Mouse (Mus musculus) neural tube, embryonic 11.5 days (tissue): ENCODE measurements around the gene Cep41. TPM values are rescaled to one million over a fixed set of nuclear protein-coding genes. Genes with fewer than 3 reads are reported as not detected.

ENCODE experiments used
- ATAC-seq: fragments of 200-750 bp; cut with Nextera tagmentation; 2 replicates; pipeline ENCODE4 v1.8.0; 2017; ENCODE audit warnings: moderate number of reproducible peaks, mild to moderate bottlenecking, moderate TSS enrichment, moderate library complexity; ENCODE audit not compliant: insufficient read depth, low FRiP score, low TSS enrichment
- DNase-seq: peaks from one replicate; pipeline ENCODE4 v3.0.0-alpha.2; 2015; ENCODE audit warnings: low spot score
- H3K27ac ChIP-seq: fragments of 300-500 bp; sonication (generic); 2 replicates; pipeline ENCODE4 v1.5.1; 2014; ENCODE audit warnings: low read depth, mild to moderate bottlenecking, low read length
- H3K27me3 ChIP-seq: fragments of 300-500 bp; sonication (generic); 2 replicates; pipeline ENCODE4 v1.6.1; 2014; ENCODE audit warnings: mild to moderate bottlenecking, low read length, mixed read lengths; ENCODE audit not compliant: control insufficient read depth, insufficient read depth
- H3K36me3 ChIP-seq: fragments of 300-500 bp; sonication (generic); 2 replicates; pipeline ENCODE4 v1.6.1; 2014; ENCODE audit warnings: mild to moderate bottlenecking, low read length, moderate library complexity, mixed read lengths; ENCODE audit not compliant: control insufficient read depth, insufficient read depth
- H3K4me1 ChIP-seq: fragments of 300-500 bp; sonication (generic); 2 replicates; pipeline ENCODE4 v1.6.1; 2014; ENCODE audit warnings: low read length, mixed read lengths; ENCODE audit not compliant: control insufficient read depth, insufficient read depth
- H3K4me2 ChIP-seq: fragments of 300-500 bp; sonication (generic); 2 replicates; pipeline ENCODE4 v1.6.1; 2014; ENCODE audit warnings: low read depth, mild to moderate bottlenecking, moderate library complexity
- H3K4me3 ChIP-seq: fragments of 300-500 bp; sonication (generic); 2 replicates; pipeline ENCODE4 v1.5.1; 2014; ENCODE audit warnings: low read depth, low read length
- H3K9ac ChIP-seq: fragments of 300-500 bp; sonication (generic); 2 replicates; pipeline ENCODE4 v1.6.1; 2014; ENCODE audit warnings: mild to moderate bottlenecking, low read length
- H3K9me3 ChIP-seq: fragments of 300-500 bp; sonication (generic); 2 replicates; pipeline ENCODE4 v1.6.1; 2016; ENCODE audit warnings: low read length; ENCODE audit not compliant: control insufficient read depth
- WGBS: fragments of 180-500 bp; shearing (Covaris S2); extraction: QIAGEN DNeasy Blood & Tissue Kit; methylation state at CpG from one replicate; pipeline ENCODE4 v1.1.7; 2014; 5-methylcytosine and 5-hydroxymethylcytosine counted together
- polyA plus RNA-seq: library from polyadenylated mRNA; unstranded; fragments of >200 nt; fragmentation: Nextera tagmentation; extraction: Ambion mirVana; gene quantifications from 2 replicates; pipeline ENCODE4 v1.2.1, GENCODE M21; 2014

Gene Cep41
- polyA plus RNA-seq, result 27.3 and 27.9 TPM in 2 replicates

DNA sequence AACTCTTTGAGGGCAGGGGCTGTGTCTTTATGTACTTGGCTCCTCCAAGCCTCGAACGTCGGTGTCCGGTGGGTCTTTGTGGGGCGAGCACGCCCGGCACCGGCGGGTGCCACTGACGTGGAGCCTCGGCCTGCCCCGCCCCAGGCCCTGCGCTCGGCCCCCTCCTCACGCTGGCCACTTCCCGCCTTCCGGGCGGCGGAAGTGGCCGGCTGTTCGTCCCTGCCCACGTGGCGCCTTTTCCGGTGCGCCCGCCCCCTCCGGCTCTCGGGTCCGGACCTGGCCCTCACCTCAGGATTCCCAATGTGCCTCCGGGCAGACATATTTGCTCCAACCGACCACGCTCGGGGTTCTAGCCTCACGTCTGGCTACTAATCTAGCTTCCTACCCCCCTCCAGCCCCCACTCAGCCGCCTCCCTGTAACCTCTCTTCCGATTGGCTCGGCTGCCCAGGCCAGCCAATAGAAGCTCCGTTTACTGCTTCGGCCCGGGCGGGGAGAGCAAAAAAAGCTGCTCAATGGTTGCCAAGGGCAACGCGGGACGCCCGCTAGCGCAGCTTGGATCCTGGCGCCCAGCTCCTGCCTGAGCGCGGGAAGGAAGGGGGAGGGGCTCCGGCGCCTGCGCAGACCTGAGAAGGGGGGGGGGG lies at the start of gene Cep41:
Cep41 (minus strand) TSS at position 400 of the 642 bp plus-strand sequence.
- ATAC-seq (peak; percentile 96), DNase-seq (peak; percentile 99)
- peak within 1 kb of the TSS; percentile 87 for H3K27ac ChIP-seq
- H3K4me3 ChIP-seq, result peak within 1 kb of the TSS; percentile 37
- no peaks in the 10 kb centered on the region for H3K36me3 ChIP-seq
- H3K4me1 ChIP-seq, result peaks cover 9% of the 10 kb centered on the region
- H3K27me3 ChIP-seq, result no peaks in the 10 kb centered on the region
- peak within 1 kb of the TSS; percentile 48 for H3K4me2 ChIP-seq
- no peaks in the 10 kb centered on the region for H3K9me3 ChIP-seq
- H3K9ac ChIP-seq, result peak within 1 kb of the TSS; percentile 57
- WGBS, result under 1% methylated on average over 48 of the region's 52 CpGs

DNA sequence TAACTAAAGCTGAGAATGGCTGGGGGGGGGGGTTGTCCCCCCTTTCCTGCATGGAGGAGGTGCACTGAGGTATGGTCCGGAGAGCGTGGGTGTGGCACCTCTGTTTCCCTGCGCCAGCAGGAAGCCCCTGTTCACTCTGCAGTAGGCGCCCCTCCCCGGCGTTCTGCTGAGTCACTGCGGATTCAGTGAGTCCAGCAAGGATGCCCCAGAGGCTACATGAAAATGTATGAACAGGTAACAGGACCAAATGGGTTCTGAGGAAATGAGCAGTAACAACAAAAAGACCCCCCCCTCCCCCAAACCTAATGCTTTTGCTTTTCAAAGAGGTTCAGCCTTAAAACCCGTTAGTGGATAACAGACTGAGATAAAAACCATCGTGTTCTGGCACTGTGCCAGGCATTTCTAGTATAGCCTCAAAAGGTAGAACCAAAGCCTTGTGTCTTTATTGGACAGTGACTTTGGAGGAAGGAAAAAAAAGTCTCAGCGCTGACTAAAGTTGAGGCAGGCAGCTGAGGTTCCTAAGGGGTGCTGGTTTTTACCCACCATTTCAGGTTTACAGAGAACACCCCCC lies 45.7 kb upstream of the Cep41 start:
- 45% methylated on average over 10 of the region's 10 CpGs for WGBS
- no peak overlapping the region for H3K27ac ChIP-seq

DNA sequence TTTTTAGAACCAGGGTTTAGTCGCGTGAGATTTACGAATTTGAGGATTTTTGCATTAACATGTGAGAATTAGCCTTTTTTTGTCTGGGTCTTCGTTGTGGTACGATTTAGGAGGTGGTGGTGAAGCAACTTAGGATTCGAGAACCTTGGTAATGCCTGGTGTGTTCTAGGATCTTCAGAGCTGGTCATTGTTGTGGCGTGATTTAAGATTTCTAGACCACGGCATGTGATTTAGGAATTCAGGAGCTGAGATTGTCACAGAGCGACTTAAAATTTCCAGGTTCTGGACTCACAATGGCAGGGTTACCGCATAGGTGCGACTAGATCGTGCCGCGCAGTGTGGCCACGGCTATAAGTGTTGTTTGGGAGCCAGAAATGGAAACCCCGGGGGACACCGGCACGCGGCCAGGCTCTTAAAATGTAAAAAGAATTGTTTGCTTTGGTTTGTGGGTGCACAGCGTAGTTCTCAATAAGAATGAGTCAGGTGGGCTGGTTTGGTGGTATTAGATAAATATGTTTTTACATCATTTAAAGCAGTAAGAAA lies 45.0 kb upstream of the Cep41 start:
- WGBS, result 43% methylated on average over 20 of the region's 20 CpGs
- Histone ChIP-seq H3K27me3 (no peaks in the 10 kb centered on the region), H3K9ac (peak overlapping the region; percentile 72), H3K4me1 (peaks cover 8% of the 10 kb centered on the region), H3K4me2 (peak overlapping the region; percentile 55), H3K9me3 (peaks cover 19% of the 10 kb centered on the region), H3K4me3 (peak overlapping the region; percentile 49), H3K36me3 (peaks cover 6% of the 10 kb centered on the region), H3K27ac (peak overlapping the region; percentile 68; the same call in 1 of the 2 replicates)
- DNase-seq, result no peak
- ATAC-seq, result no peak

More for the DNA sequence above, 45.7 kb upstream of the Cep41 start:
- H3K27me3 ChIP-seq, result no peaks in the 10 kb centered on the region
- peak overlapping the region; percentile 52 for H3K9ac ChIP-seq
- peak; percentile 55 for DNase-seq
- H3K36me3 ChIP-seq, result peaks cover 6% of the 10 kb centered on the region
- no peak for ATAC-seq
- H3K9me3 ChIP-seq, result peaks cover 19% of the 10 kb centered on the region
- peak overlapping the region; percentile 55 for H3K4me2 ChIP-seq
- peak overlapping the region; percentile 49 for H3K4me3 ChIP-seq
- peaks cover 8% of the 10 kb centered on the region for H3K4me1 ChIP-seq

DNA sequence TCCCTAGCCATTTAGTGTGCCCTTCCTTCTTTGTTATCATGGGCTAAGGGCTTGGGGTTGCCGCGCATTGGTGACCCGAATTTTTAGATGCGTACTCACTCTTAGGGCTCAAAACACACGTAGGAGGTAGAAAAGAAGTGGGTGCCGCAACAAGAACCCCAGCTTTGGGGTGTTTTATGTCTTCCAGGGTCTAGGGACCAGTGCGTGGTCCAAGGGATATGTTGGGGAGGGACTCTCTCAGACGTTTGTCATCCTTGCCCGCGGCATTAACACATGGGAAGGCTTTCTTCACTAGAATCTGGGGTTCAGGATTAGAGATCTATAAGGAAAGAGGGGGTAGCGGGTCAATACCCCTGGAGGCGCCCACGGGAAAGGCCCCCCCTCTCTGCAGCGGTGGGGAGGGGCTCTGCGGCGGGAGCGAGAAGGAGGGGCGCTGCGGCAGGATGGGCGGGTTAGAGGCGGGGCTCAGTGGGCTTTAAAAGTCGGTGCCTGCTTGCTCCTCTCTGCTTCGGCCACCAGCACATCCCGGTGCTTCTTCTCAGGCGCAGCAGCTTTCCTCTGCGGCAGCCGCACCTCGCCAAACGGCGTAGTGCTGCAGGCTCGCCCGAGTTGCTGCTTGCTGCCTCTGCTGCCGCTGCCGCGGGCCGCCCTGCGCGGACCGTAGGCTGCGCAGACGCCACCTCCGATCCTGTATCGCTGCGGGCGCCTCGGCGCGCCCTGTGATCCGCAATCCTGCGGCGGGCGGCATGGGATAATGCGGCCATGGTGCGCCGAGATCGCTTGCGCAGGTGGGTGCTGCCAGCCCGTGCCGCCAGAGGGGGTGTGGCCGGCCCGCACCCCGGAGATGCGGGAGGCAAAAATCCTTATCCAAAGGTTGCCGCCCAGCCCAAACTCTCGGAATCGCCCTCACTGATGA lies 44.3 kb upstream of the Cep41 start:
- H3K27ac ChIP-seq, result peak overlapping the region; percentile 68
- peak overlapping the region; percentile 72 for H3K9ac ChIP-seq
- ATAC-seq (peak; percentile 56), DNase-seq (peak; percentile 84)
- H3K4me1 ChIP-seq, result peaks cover 8% of the 10 kb centered on the region
- no peaks in the 10 kb centered on the region for H3K27me3 ChIP-seq
- peaks cover 19% of the 10 kb centered on the region for H3K9me3 ChIP-seq
- H3K4me3 ChIP-seq, result peak overlapping the region; percentile 49
- H3K36me3 ChIP-seq, result peaks cover 2% of the 10 kb centered on the region; the same call in 1 of the 2 replicates
- H3K4me2 ChIP-seq, result peak overlapping the region; percentile 55
- 46% methylated on average over 55 of the region's 66 CpGs for WGBS

DNA sequence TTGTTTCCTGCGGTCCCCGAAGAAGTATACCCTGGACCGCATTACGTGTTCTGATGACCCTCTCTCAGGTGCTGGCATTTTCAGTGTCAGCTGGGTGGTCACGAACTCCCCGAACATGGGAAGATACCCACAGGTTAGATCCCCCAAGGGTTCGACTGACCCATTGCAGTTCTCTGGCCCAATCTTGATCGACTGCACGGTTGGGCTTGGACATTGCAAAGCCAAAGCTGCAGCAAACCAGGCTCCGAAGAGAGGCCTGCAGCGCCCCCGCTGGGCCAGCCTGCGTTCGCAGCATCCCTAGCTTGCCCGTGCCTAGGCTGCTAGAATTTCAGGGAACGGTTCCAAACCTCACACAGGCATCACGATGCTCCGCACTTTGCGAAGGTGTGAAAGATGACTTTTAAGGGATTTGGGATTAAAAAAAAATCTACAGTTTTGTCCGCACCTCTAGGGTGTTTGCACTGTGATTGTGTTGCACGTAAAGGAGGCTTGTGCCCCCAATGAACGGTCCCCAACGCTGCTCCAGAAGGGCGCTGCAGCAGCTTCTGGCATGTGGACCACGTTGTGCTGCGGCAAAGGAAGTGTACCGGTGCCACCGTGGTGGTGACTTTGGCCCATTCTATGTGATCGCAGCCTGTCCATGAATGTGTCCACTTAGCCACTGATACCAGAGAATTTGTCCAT lies 43.5 kb upstream of the Cep41 start:
- H3K4me2 ChIP-seq, result peak overlapping the region; percentile 55
- H3K27me3 ChIP-seq, result no peaks in the 10 kb centered on the region
- peaks cover 19% of the 10 kb centered on the region for H3K9me3 ChIP-seq
- H3K9ac ChIP-seq, result peak overlapping the region; percentile 54
- WGBS, result 49% methylated on average over 29 of the region's 29 CpGs
- H3K36me3 ChIP-seq, result peaks cover 2% of the 10 kb centered on the region; the same call in 1 of the 2 replicates
- DNase-seq (peak; percentile 90), ATAC-seq (peak; percentile 40)
- peak overlapping the region; percentile 49 for H3K4me3 ChIP-seq
- H3K4me1 ChIP-seq, result peaks cover 11% of the 10 kb centered on the region
- peak overlapping the region; percentile 90 for H3K27ac ChIP-seq

DNA sequence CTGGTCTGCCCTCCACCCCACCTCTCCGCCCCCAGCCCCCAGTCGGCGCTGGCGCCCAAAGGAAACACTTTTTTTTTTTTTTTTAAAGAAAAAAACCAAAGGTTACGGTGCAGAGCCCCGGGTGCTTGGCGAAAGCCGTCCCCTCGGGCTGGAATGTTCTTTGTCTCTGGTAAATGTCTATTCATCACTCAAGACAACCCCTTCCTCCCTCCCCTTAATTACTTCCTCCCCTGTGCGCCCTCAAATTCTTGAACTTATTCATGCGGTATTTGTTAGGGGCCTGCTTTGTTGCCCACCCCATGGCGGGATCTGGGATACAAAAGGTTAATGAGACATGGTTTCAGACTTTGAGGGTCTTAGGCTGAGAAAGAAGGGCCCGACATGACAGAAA lies 42.8 kb upstream of the Cep41 start:
- H3K4me3 ChIP-seq, result 0 out of 2 replicates have a peak overlapping the region, but pooled peaks have one; percentile 49
- 39% methylated on average over 13 of the region's 13 CpGs for WGBS
- peaks cover 2% of the 10 kb centered on the region; the same call in 1 of the 2 replicates for H3K36me3 ChIP-seq
- peaks cover 19% of the 10 kb centered on the region for H3K9me3 ChIP-seq
- H3K9ac ChIP-seq, result no peak overlapping the region
- peak overlapping the region; percentile 90 for H3K27ac ChIP-seq
- peak; percentile 26; the same call in 1 of the 2 replicates for ATAC-seq
- peaks cover 11% of the 10 kb centered on the region for H3K4me1 ChIP-seq
- DNase-seq, result peak; percentile 63
- no peaks in the 10 kb centered on the region for H3K27me3 ChIP-seq
- peak overlapping the region; percentile 55 for H3K4me2 ChIP-seq

DNA sequence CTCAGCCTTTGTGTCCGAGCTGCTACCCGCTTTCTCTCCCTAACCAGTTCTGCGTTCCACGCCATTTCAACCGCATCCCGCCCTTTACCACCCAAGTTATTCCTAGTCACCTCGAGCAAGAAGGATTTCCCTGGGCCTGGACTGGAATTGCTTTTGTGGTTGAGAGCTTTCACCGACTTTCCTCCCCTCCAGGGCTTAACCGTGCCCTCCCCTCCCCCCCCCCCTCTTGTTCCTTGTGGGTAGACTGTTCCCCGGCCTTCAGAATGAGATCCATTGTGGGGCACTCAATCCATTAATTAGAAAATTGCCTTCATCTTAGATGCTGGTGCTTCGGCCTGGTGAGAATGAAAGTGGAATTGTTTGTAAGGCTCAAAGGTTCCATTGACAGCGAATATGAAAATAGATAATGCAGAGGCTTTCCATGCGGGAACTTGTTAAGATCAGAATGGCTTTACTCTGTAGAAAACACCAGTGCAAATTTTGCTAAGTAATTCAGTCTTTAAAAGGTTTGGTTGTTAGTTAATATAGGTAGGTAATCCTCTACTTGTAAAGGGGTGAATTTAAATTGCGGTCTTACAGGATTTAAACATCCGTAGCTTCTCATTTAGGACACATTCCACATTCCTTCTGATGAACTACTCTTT lies 42.3 kb upstream of the Cep41 start:
- ATAC-seq (no peak), DNase-seq (peak; percentile 68)
- Histone ChIP-seq H3K4me1 (peaks cover 11% of the 10 kb centered on the region), H3K4me3 (peak overlapping the region; percentile 13; the same call in 1 of the 2 replicates), H3K4me2 (peak overlapping the region; percentile 55), H3K27me3 (no peaks in the 10 kb centered on the region), H3K36me3 (peaks cover 2% of the 10 kb centered on the region; the same call in 1 of the 2 replicates), H3K27ac (peak overlapping the region; percentile 90), H3K9ac (peak overlapping the region; percentile 60), H3K9me3 (peaks cover 19% of the 10 kb centered on the region)
- 41% methylated on average over 15 of the region's 15 CpGs for WGBS
